Mouse (Mus musculus) midbrain, embryonic 13.5 days (tissue): Measurements from ENCODE around the gene Slc2a9. TPM values are rescaled to one million over a fixed set of nuclear protein-coding genes. Genes with fewer than 3 reads are reported as not detected.

Source experiments
- ATAC-seq: fragments of 200-750 bp; cut with Nextera tagmentation; 2 replicates; pipeline ENCODE4 v1.8.0; 2017; ENCODE audit warnings: mild to moderate bottlenecking, moderate TSS enrichment, moderate library complexity
- H3K27ac ChIP-seq: fragments of 300-500 bp; sonication (generic); 2 replicates; pipeline ENCODE4 v1.5.1; 2015; ENCODE audit warnings: inconsistent platforms, mild to moderate bottlenecking, moderate library complexity
- H3K27me3 ChIP-seq: fragments of 300-500 bp; sonication (generic); 2 replicates; pipeline ENCODE4 v1.6.1; 2015; ENCODE audit warnings: mild to moderate bottlenecking, inconsistent platforms
- H3K36me3 ChIP-seq: fragments of 300-500 bp; sonication (generic); 2 replicates; pipeline ENCODE4 v1.6.1; 2015; ENCODE audit warnings: mild to moderate bottlenecking, inconsistent platforms
- H3K4me1 ChIP-seq: fragments of 300-500 bp; sonication (generic); replicated peaks from 2 replicates; pipeline ENCODE4 v1.6.1; 2015; ENCODE audit warnings: inconsistent platforms
- H3K4me2 ChIP-seq: fragments of 300-500 bp; sonication (generic); replicated peaks from 2 replicates; pipeline ENCODE4 v1.6.1; 2015; ENCODE audit warnings: moderate library complexity, mild to moderate bottlenecking, inconsistent platforms
- H3K4me3 ChIP-seq: fragments of 300-500 bp; sonication (generic); replicated peaks from 2 replicates; pipeline ENCODE4 v1.5.1; 2015; ENCODE audit warnings: mild to moderate bottlenecking, inconsistent platforms
- H3K9ac ChIP-seq: fragments of 300-500 bp; sonication (generic); replicated peaks from 2 replicates; pipeline ENCODE4 v1.6.1; 2015; ENCODE audit warnings: mild to moderate bottlenecking, inconsistent platforms
- H3K9me3 ChIP-seq: fragments of 300-500 bp; sonication (generic); 2 replicates; pipeline ENCODE4 v1.6.1; 2016; ENCODE audit warnings: mild to moderate bottlenecking, inconsistent platforms
- WGBS: fragments of 180-500 bp; shearing (Covaris S2); methylation state at CpG from one replicate; pipeline ENCODE4 v1.1.7; 2015; 5-methylcytosine and 5-hydroxymethylcytosine counted together
- polyA plus RNA-seq: library from polyadenylated mRNA; unstranded; fragments of >200 nt; fragmentation: Nextera tagmentation; extraction: Ambion mirVana; gene quantifications from 2 replicates; pipeline ENCODE4 v1.2.1, GENCODE M21; 2015

Gene Slc2a9
- polyA plus RNA-seq, 1 experiment from 2014 or later: 0.11 TPM

DNA sequence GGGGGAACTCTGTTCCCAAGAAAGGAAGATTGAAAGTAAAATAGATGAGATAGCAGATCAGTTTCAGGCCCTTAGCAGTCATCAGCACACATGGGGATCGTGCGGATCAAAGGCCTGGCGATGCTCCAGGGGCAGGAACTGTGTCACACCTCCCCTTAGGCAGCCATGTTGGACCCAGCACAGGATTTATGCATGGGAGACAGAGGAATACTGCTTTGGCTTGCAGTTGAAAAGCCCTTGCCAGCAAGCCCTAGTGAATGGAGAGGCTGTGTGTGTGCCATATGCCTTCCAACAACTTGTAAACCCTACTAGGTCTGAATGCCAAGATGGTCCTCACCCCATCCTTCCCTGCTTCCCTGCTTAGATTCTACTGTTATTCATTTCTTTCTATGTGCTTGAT, 54.8 kb downstream of the Slc2a9 start:
- no peak overlapping the region for H3K4me3 ChIP-seq
- no peaks in the 10 kb centered on the region for H3K4me1 ChIP-seq
- WGBS: 92% methylated on average over 3 of the region's 3 CpGs
- H3K36me3 ChIP-seq: no peaks in the 10 kb centered on the region
- H3K4me2 ChIP-seq: no peak overlapping the region
- no peak overlapping the region for H3K27ac ChIP-seq
- H3K9me3 ChIP-seq: no peaks in the 10 kb centered on the region
- no peak overlapping the region for H3K9ac ChIP-seq
- no peak for ATAC-seq
- H3K27me3 ChIP-seq: no peaks in the 10 kb centered on the region

GRCm38 (mm10) chr5:38446316-38446975, 56.5 kb downstream of the Slc2a9 start:
- H3K36me3 ChIP-seq: no peaks in the 10 kb centered on the region
- no peak for ATAC-seq
- no peaks in the 10 kb centered on the region for H3K9me3 ChIP-seq
- H3K27me3 ChIP-seq: no peaks in the 10 kb centered on the region
- no peaks in the 10 kb centered on the region for H3K4me1 ChIP-seq
- H3K4me3 ChIP-seq: no peak overlapping the region
- H3K27ac ChIP-seq: no peak overlapping the region
- H3K4me2 ChIP-seq: no peak overlapping the region
- WGBS: 78% methylated on average over 14 of the region's 14 CpGs
- no peak overlapping the region for H3K9ac ChIP-seq

DNA sequence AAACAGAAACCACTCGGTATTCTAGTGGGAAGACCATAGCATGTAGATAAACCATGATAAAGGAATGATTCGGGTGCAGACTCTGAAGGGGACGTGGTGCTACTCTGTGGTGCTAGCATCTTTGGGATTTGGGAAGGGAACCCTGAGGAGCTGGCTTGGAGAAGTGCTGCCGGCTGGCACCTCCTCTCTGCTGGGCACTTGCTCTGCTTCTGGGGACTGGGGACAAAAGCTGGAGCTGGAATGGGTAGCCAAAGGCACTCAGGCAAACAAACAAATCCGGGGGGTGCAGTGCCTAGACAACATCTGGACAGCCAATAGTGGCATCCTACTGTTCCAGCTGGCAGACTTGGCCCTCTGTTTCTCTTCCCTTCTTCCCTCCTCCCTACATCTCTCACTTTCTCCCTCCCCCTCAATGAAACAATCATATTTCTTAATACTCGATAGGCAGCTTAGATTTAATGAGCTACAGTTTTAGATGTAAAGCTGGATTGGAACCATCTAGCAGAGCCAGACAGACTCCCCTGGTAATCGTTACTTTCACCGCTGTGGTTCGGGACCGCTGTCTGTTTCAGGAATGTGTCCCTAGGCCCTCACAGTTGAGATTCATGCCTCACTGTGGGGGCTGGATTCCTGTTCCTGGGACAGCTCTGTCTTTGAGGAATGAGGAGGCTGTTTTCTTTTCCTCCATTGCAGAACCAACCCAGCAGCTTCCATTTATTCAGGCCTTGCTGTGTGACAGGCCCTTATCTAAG, 61.7 kb downstream of the Slc2a9 start:
- H3K27me3 ChIP-seq: no peaks in the 10 kb centered on the region
- H3K4me2 ChIP-seq: no peak overlapping the region
- 0 out of 2 replicates have a peak, but pooled peaks cover 2% of the 10 kb centered on the region for H3K9me3 ChIP-seq
- H3K4me3 ChIP-seq: no peak overlapping the region
- H3K27ac ChIP-seq: no peak overlapping the region
- ATAC-seq: no peak
- 82% methylated on average over 10 of the region's 10 CpGs for WGBS
- no peaks in the 10 kb centered on the region for H3K36me3 ChIP-seq
- no peaks in the 10 kb centered on the region for H3K4me1 ChIP-seq
- H3K9ac ChIP-seq: no peak overlapping the region

- Histone ChIP-seq H3K9ac (no peak overlapping the region), H3K4me3 (no peak overlapping the region), H3K27ac (no peak overlapping the region), H3K4me1 (no peaks in the 10 kb centered on the region), H3K36me3 (no peaks in the 10 kb centered on the region), H3K9me3 (0 out of 2 replicates have a peak, but pooled peaks cover 2% of the 10 kb centered on the region), H3K27me3 (no peaks in the 10 kb centered on the region), H3K4me2 (no peak overlapping the region)
- no peak for ATAC-seq
- WGBS: 91% methylated on average over 9 of the region's 9 CpGs
Measured at GRCm38 (mm10) chr5:38440252-38441005, 62.5 kb downstream of the Slc2a9 start.

DNA sequence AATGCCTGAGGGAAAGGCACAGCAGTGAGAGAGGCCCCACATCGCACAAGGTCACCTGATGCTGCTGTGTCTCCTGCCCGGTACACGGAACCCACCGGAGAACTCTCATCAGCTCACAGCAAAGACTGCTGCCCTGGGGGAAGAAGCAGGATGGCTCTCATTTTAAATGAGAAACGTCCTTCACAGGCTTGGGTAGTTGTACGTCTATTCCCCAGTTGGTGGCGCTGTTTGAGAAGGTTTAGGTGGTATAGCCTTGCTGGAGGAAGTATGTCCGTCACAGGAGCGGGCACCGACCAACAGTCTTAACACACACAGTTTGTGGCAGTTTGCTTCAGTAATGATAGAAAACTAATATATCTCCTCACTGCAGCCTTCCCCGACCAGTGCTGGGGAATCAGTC, 66.3 kb downstream of the Slc2a9 start:
- Histone ChIP-seq H3K9ac (no peak overlapping the region), H3K9me3 (0 out of 2 replicates have a peak, but pooled peaks cover 2% of the 10 kb centered on the region), H3K4me3 (no peak overlapping the region), H3K27ac (no peak overlapping the region), H3K36me3 (no peaks in the 10 kb centered on the region), H3K27me3 (no peaks in the 10 kb centered on the region), H3K4me2 (no peak overlapping the region), H3K4me1 (no peaks in the 10 kb centered on the region)
- WGBS: 95% methylated on average over 11 of the region's 11 CpGs
- ATAC-seq: no peak

DNA sequence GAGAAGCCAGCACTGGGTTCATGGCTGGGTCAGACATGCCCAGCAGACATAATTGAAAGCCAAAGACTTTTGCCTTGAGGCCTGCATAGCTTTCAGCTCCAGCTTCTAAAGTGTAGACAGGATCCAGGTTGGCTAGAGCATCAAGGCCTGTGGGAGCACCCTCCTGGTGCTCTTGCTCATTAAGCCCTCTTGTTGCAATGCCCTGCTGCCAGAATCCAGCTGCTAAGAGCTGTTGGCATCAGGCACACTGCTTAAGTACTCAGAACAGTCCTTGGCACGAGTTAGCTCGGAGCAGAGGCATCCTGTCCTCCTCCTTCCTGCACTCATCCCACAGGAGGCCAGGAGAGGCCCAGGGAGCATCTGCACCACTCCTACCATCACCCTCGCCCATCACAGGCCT, 68.1 kb downstream of the Slc2a9 start:
- Histone ChIP-seq H3K4me2 (no peak overlapping the region), H3K9me3 (0 out of 2 replicates have a peak, but pooled peaks cover 2% of the 10 kb centered on the region), H3K27me3 (no peaks in the 10 kb centered on the region), H3K36me3 (no peaks in the 10 kb centered on the region), H3K4me3 (no peak overlapping the region), H3K9ac (no peak overlapping the region), H3K27ac (no peak overlapping the region), H3K4me1 (no peaks in the 10 kb centered on the region)
- 81% methylated on average over 3 of the region's 3 CpGs for WGBS
- ATAC-seq: no peak

DNA sequence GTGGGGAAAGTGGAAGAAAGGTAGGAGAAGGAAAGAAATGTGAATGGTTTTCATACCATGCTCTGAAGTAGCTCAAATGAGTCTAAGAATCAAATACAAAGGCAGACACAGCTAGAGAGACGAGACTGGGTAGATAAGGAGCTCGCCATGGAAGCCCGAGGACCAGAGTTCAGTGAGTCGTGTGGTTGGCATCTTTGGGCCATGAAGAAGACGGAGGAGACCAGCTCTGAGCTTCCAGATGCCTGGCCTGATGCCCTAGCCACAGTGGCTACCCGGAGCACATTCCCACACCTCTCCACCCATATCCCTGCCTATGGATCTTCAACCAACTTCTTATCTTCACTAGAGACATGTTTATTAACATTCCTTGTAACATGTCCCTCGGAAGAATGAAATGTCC, 71.7 kb downstream of the Slc2a9 start:
- H3K9ac ChIP-seq: no peak overlapping the region
- no peak overlapping the region for H3K4me2 ChIP-seq
- no peak for ATAC-seq
- no peaks in the 10 kb centered on the region for H3K36me3 ChIP-seq
- no peaks in the 10 kb centered on the region for H3K4me1 ChIP-seq
- H3K27me3 ChIP-seq: no peaks in the 10 kb centered on the region
- WGBS: 84% methylated on average over 7 of the region's 7 CpGs
- no peaks in the 10 kb centered on the region for H3K9me3 ChIP-seq
- H3K4me3 ChIP-seq: no peak overlapping the region
- H3K27ac ChIP-seq: no peak overlapping the region

DNA sequence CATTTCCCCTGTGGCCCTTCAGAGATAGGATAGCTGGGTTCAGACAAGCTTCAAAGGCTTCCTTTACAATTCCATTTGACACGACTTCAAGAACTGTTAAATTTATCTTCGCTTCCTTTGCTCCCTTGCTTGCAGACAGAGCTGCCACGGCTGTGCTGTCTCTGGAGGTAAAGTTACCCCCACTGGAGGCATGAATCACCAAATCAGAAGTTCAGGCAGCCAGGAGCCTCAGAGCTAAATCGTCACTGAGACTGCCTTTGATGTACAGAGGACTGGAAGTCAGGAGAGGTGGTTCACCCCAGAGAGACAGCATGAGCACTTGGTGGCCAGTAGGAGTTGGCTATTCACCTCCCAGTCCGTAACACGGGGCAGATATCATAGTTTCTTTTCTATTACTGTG, 73.8 kb downstream of the Slc2a9 start:
- no peak overlapping the region for H3K9ac ChIP-seq
- 73% methylated on average over 6 of the region's 6 CpGs for WGBS
- no peak overlapping the region for H3K27ac ChIP-seq
- H3K4me1 ChIP-seq: no peaks in the 10 kb centered on the region
- no peaks in the 10 kb centered on the region for H3K27me3 ChIP-seq
- H3K4me3 ChIP-seq: no peak overlapping the region
- no peaks in the 10 kb centered on the region for H3K36me3 ChIP-seq
- H3K4me2 ChIP-seq: no peak overlapping the region
- no peak for ATAC-seq
- no peaks in the 10 kb centered on the region for H3K9me3 ChIP-seq

DNA sequence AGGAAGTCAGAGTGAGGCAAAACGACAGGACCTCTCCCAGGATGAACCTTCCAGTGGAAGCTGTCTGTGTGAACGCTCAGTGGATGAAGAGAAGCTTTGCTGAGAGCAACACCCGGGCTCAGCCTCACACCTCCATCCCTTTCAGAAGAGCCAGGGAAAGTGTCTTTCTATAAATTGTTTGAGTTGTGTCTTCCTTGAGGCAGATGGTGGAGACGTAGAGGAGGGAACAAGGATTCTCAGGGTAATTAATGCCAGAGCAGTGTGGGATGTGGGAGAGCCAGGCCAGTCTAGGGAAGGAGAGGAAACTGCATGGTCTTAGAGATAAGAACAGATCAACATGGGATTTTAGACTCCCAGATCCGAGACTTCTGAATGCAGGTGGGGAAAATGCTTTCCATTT, 75.2 kb downstream of the Slc2a9 start:
- no peak overlapping the region for H3K4me3 ChIP-seq
- H3K9me3 ChIP-seq: no peaks in the 10 kb centered on the region
- ATAC-seq: no peak
- H3K4me2 ChIP-seq: no peak overlapping the region
- no peaks in the 10 kb centered on the region for H3K27me3 ChIP-seq
- H3K36me3 ChIP-seq: no peaks in the 10 kb centered on the region
- 74% methylated on average over 5 of the region's 5 CpGs for WGBS
- peaks cover 2% of the 10 kb centered on the region for H3K4me1 ChIP-seq
- no peak overlapping the region for H3K27ac ChIP-seq
- no peak overlapping the region for H3K9ac ChIP-seq

DNA sequence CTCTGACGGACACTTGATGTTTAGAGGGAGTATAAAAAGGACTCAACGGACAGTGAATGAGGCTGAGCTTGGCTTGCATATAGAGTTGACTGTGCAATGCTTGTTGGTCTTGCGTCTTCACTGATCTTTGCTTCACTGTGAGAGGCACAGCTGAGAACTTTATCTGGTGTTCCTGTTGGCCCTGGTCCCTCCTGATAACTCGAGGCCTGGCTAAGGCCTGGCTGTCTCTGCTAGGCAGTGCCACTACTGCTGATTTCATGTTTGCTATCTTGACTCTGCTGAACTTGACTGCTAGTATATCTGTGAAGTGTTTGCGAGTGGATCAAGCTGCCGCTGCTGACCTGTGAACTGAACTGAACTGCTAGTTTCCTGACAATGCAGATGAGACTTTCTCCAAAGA, 77.4 kb downstream of the Slc2a9 start:
- Histone ChIP-seq H3K27me3 (no peaks in the 10 kb centered on the region), H3K36me3 (no peaks in the 10 kb centered on the region), H3K4me3 (no peak overlapping the region), H3K27ac (no peak overlapping the region), H3K4me2 (no peak overlapping the region), H3K9ac (no peak overlapping the region), H3K4me1 (peaks cover 9% of the 10 kb centered on the region), H3K9me3 (no peaks in the 10 kb centered on the region)
- no peak for ATAC-seq
- 95% methylated on average over 6 of the region's 6 CpGs for WGBS

DNA sequence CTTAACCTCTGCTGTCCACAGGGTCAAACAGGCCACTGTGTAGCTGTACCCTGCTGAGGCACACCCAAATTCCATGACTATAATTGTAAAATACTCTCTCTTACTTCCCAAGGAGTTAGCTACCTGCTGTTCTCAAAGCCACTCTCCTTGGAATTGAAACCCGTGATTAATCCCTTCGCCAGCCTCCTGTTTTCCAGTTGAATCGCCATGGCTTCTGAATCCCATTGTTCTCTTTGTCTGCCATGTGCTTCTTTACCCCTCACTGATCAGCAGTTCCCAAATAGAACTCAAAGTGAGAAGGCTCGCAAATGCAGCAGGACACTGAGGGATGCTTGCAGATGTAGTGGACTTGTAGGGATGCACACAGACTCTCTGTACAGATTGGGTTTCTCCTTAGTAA, 80.5 kb downstream of the Slc2a9 start:
- no peak overlapping the region for H3K4me2 ChIP-seq
- 6% methylated on average over 4 of the region's 4 CpGs for WGBS
- no peaks in the 10 kb centered on the region for H3K27me3 ChIP-seq
- H3K27ac ChIP-seq: no peak overlapping the region
- no peak overlapping the region for H3K4me3 ChIP-seq
- no peak for ATAC-seq
- H3K36me3 ChIP-seq: no peaks in the 10 kb centered on the region
- H3K4me1 ChIP-seq: peaks cover 9% of the 10 kb centered on the region
- H3K9me3 ChIP-seq: no peaks in the 10 kb centered on the region
- H3K9ac ChIP-seq: no peak overlapping the region

GRCm38 (mm10) chr5:38418799-38419198, 84.1 kb downstream of the Slc2a9 start:
- H3K9me3 ChIP-seq: peaks cover 7% of the 10 kb centered on the region; the same call in 1 of the 2 replicates
- H3K4me2 ChIP-seq: no peak overlapping the region
- no peaks in the 10 kb centered on the region for H3K27me3 ChIP-seq
- no peak overlapping the region for H3K4me3 ChIP-seq
- no peak for ATAC-seq
- no peak overlapping the region for H3K9ac ChIP-seq
- H3K27ac ChIP-seq: no peak overlapping the region
- WGBS: 85% methylated on average over 6 of the region's 6 CpGs
- peaks cover 9% of the 10 kb centered on the region for H3K4me1 ChIP-seq
- no peaks in the 10 kb centered on the region for H3K36me3 ChIP-seq
